Mouse (Mus musculus) heart, embryonic 11.5 days (tissue): ENCODE results near the gene Rnase2b. TPM values are rescaled to one million over a fixed set of nuclear protein-coding genes. Genes with fewer than 3 reads are reported as not detected.

Experiments used
- ATAC-seq: fragments of 200-750 bp; cut with Nextera tagmentation; replicated peaks from 2 replicates; pipeline ENCODE4 v1.8.0; 2017; ENCODE audit warnings: moderate library complexity; ENCODE audit not compliant: insufficient number of reproducible peaks, low FRiP score, low TSS enrichment
- H3K27ac ChIP-seq: fragments of 300-500 bp; sonication (generic); 2 replicates; pipeline ENCODE4 v1.5.1; 2014; ENCODE audit warnings: mild to moderate bottlenecking, low read depth, low read length
- H3K27me3 ChIP-seq: fragments of 300-500 bp; sonication (generic); 2 replicates; pipeline ENCODE4 v1.6.1; 2014; ENCODE audit warnings: mild to moderate bottlenecking, low read length, mixed read lengths; ENCODE audit not compliant: control insufficient read depth, insufficient read depth
- H3K36me3 ChIP-seq: fragments of 300-500 bp; sonication (generic); 2 replicates; pipeline ENCODE4 v1.6.1; 2014; ENCODE audit warnings: mild to moderate bottlenecking, low read length, moderate library complexity, mixed read lengths; ENCODE audit not compliant: control insufficient read depth, insufficient read depth
- H3K4me1 ChIP-seq: fragments of 300-500 bp; sonication (generic); 2 replicates; pipeline ENCODE4 v1.6.1; 2014; ENCODE audit warnings: low read length; ENCODE audit not compliant: control insufficient read depth, insufficient read depth
- H3K4me2 ChIP-seq: fragments of 300-500 bp; sonication (generic); 2 replicates; pipeline ENCODE4 v1.6.1; 2014; ENCODE audit warnings: mild to moderate bottlenecking, moderate library complexity
- H3K4me3 ChIP-seq: fragments of 300-500 bp; sonication (generic); 2 replicates; pipeline ENCODE4 v1.5.1; 2014; ENCODE audit warnings: low read depth, low read length
- H3K9ac ChIP-seq: fragments of 300-500 bp; sonication (generic); 2 replicates; pipeline ENCODE4 v1.6.1; 2014; ENCODE audit warnings: mild to moderate bottlenecking, low read depth, low read length, moderate library complexity
- H3K9me3 ChIP-seq: fragments of 300-500 bp; sonication (generic); replicated peaks from 2 replicates; pipeline ENCODE4 v1.6.1; 2016; ENCODE audit warnings: low read length; ENCODE audit not compliant: control insufficient read depth
- WGBS: fragments of 180-500 bp; shearing (Covaris S2); extraction: QIAGEN DNeasy Blood & Tissue Kit; methylation state at CpG from one replicate; pipeline ENCODE4 v1.1.7; 2014; ENCODE audit not compliant: insufficient replicate concordance; 5-methylcytosine and 5-hydroxymethylcytosine counted together
- polyA plus RNA-seq: library from polyadenylated mRNA; unstranded; fragments of >200 nt; fragmentation: Nextera tagmentation; extraction: Ambion mirVana; gene quantifications from 2 replicates; pipeline ENCODE4 v1.2.1, GENCODE M21; 2014

The Rnase2b gene
- polyA plus RNA-seq, 1 experiment from 2014 or later: not detected

DNA sequence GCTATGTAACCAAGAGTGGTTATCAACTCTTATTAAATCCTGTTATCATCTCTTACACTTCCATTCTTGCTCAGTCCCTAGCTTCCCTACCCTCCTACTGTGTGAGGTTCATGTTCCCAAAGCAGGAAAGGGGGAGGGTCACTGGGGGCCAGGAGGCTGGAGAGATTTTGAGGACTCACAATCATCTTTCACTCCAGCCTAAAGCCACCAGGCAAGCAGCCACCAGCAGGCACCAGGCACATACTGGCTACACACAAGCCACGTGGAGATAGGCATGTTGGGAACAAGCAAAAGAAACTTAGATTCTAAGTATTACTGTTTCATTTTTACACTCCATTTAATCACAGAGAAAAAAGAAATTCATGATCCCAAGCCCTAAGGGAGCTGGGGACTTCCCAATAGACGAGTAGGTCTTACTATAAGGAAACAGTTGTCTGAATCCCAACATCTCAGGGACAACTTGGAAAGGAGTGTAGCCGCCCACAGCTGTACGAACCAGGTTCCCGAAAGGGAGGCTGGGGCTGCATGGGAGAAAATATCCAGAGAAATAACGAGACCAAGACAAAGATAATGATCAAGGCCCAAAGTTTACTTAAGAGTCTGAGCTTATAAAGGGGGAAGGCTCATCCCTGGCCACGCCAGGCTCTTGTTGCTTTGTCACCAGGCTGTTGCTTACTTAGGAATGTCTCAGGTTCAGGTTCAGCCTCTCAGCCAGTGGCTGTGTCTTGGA, 30.8 kb upstream of the Rnase2b start:
- 0 out of 2 replicates have a peak overlapping the region, but pooled peaks have one; percentile 16 for H3K9ac ChIP-seq
- ATAC-seq: no peak
- H3K4me2 ChIP-seq: no peak overlapping the region
- no peak overlapping the region for H3K4me3 ChIP-seq
- H3K9me3 ChIP-seq: no peaks in the 10 kb centered on the region
- WGBS: 72% methylated on average over 7 of the region's 7 CpGs
- peak overlapping the region; percentile 35; the same call in 1 of the 2 replicates for H3K27ac ChIP-seq
- H3K4me1 ChIP-seq: peaks cover 5% of the 10 kb centered on the region; the same call in 1 of the 2 replicates
- no peaks in the 10 kb centered on the region for H3K27me3 ChIP-seq
- no peaks in the 10 kb centered on the region for H3K36me3 ChIP-seq

- peak overlapping the region; percentile 46; the same call in 1 of the 2 replicates for H3K27ac ChIP-seq
These were observed 29.7 kb upstream of the Rnase2b start for GRCm38 (mm10) chr14:51132372-51132771.

GRCm38 (mm10) chr14:51140342-51140741, 21.7 kb upstream of the Rnase2b start:
- H3K27ac ChIP-seq: 0 out of 2 replicates have a peak overlapping the region, but pooled peaks have one; percentile 10
- H3K9ac ChIP-seq: no peak overlapping the region
- H3K4me2 ChIP-seq: no peak overlapping the region
- H3K4me3 ChIP-seq: no peak overlapping the region
- 78% methylated on average over 2 of the region's 2 CpGs for WGBS
- 0 out of 2 replicates have a peak, but pooled peaks have one; percentile 57 for ATAC-seq
- H3K36me3 ChIP-seq: no peaks in the 10 kb centered on the region
- H3K9me3 ChIP-seq: no peaks in the 10 kb centered on the region
- no peaks in the 10 kb centered on the region for H3K27me3 ChIP-seq
- 0 out of 2 replicates have a peak, but pooled peaks cover 4% of the 10 kb centered on the region for H3K4me1 ChIP-seq

More at GRCm38 (mm10) chr14:51132372-51132771, 29.7 kb upstream of the Rnase2b start:
- H3K4me1 ChIP-seq: peaks cover 5% of the 10 kb centered on the region; the same call in 1 of the 2 replicates
- no peak overlapping the region for H3K4me3 ChIP-seq
- H3K27me3 ChIP-seq: no peaks in the 10 kb centered on the region
- 0 out of 2 replicates have a peak, but pooled peaks have one; percentile 62 for ATAC-seq
- H3K4me2 ChIP-seq: no peak overlapping the region
- no peaks in the 10 kb centered on the region for H3K36me3 ChIP-seq
- H3K9ac ChIP-seq: no peak overlapping the region
- no peaks in the 10 kb centered on the region for H3K9me3 ChIP-seq
- WGBS: 91% methylated on average over 4 of the region's 4 CpGs

GRCm38 (mm10) chr14:51142119-51142518, 19.9 kb upstream of the Rnase2b start:
- H3K4me3 ChIP-seq: no peak overlapping the region
- H3K36me3 ChIP-seq: no peaks in the 10 kb centered on the region
- no peaks in the 10 kb centered on the region for H3K9me3 ChIP-seq
- H3K27me3 ChIP-seq: no peaks in the 10 kb centered on the region
- H3K27ac ChIP-seq: no peak overlapping the region
- H3K9ac ChIP-seq: no peak overlapping the region
- H3K4me1 ChIP-seq: 0 out of 2 replicates have a peak, but pooled peaks cover 4% of the 10 kb centered on the region
- 82% methylated on average over 4 of the region's 4 CpGs for WGBS
- no peak for ATAC-seq
- H3K4me2 ChIP-seq: no peak overlapping the region

- Histone ChIP-seq H3K9me3 (no peaks in the 10 kb centered on the region), H3K4me3 (no peak overlapping the region), H3K27me3 (no peaks in the 10 kb centered on the region), H3K27ac (no peak overlapping the region), H3K9ac (no peak overlapping the region), H3K4me1 (0 out of 2 replicates have a peak, but pooled peaks cover 4% of the 10 kb centered on the region), H3K4me2 (no peak overlapping the region), H3K36me3 (no peaks in the 10 kb centered on the region)
- 76% methylated on average over 3 of the region's 3 CpGs for WGBS
- 0 out of 2 replicates have a peak, but pooled peaks have one; percentile 18 for ATAC-seq
These were observed 19.5 kb upstream of the Rnase2b start for GRCm38 (mm10) chr14:51142568-51142967.

DNA sequence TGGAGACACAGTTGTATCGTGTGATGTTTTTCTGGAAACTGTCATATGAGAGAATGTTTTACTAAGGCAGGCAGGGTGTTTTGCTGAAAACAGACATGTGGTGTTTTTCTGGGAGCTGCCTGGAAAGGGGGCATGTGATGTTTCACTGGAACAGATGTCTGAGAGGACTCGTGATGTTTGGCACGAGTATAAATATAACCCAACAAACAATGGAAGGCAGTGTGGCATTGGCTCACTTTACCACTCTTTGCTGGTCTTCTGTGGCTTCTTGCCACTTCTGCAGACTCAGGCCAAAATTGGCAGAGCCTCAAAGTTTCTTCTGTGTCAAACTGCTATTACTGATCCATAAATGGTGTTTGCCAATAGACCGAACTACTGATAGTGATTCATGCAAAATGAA, 18.8 kb upstream of the Rnase2b start:
- no peak for ATAC-seq
- Histone ChIP-seq H3K4me1 (0 out of 2 replicates have a peak, but pooled peaks cover 4% of the 10 kb centered on the region), H3K4me2 (no peak overlapping the region), H3K27ac (no peak overlapping the region), H3K9ac (no peak overlapping the region), H3K36me3 (no peaks in the 10 kb centered on the region), H3K9me3 (no peaks in the 10 kb centered on the region), H3K27me3 (no peaks in the 10 kb centered on the region), H3K4me3 (no peak overlapping the region)
- WGBS: 56% methylated on average over 4 of the region's 4 CpGs

DNA sequence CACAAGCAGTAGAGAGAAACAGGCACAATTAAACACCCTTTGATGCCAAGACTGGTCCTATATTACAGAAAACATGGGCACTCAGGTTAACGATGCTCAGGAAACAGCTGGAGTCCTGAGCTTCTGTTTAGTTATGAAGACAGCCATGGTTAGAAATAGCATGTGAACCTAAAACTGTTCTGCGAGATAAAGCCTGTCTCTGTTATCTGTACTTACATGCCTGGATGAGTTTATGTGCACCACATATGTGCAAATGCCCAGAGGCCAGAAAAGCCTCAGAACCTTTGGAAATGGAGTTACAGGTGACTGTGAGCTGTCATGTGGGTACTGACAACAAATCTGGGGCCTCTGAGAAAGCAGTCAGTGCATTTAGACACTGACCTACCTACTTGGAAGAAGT, 18.1 kb upstream of the Rnase2b start:
- WGBS: 62% methylated on average over 2 of the region's 2 CpGs
- Histone ChIP-seq H3K27ac (no peak overlapping the region), H3K9me3 (no peaks in the 10 kb centered on the region), H3K4me2 (no peak overlapping the region), H3K36me3 (no peaks in the 10 kb centered on the region), H3K4me1 (0 out of 2 replicates have a peak, but pooled peaks cover 4% of the 10 kb centered on the region), H3K4me3 (no peak overlapping the region), H3K9ac (no peak overlapping the region), H3K27me3 (no peaks in the 10 kb centered on the region)
- no peak; the same call in 1 of the 2 replicates for ATAC-seq

GRCm38 (mm10) chr14:51144451-51144850, 17.6 kb upstream of the Rnase2b start:
- Histone ChIP-seq H3K27me3 (no peaks in the 10 kb centered on the region), H3K9me3 (no peaks in the 10 kb centered on the region), H3K4me2 (no peak overlapping the region), H3K27ac (no peak overlapping the region), H3K36me3 (no peaks in the 10 kb centered on the region), H3K9ac (no peak overlapping the region), H3K4me1 (0 out of 2 replicates have a peak, but pooled peaks cover 4% of the 10 kb centered on the region), H3K4me3 (no peak overlapping the region)
- WGBS: 93% methylated on average over 4 of the region's 4 CpGs
- ATAC-seq: no peak
